Mouse (Mus musculus) myocyte (in vitro differentiated cells): ENCODE measurements around the gene Myom1. TPM values are rescaled to one million over a fixed set of nuclear protein-coding genes. Genes with fewer than 3 reads are reported as not detected.

Experiments
- H3K27me3 ChIP-seq: one replicate; pipeline ENCODE4 v1.6.1; 2011; ENCODE audit not compliant: control insufficient read depth, insufficient read depth, insufficient read length
- H3K36me3 ChIP-seq: one replicate; pipeline ENCODE4 v1.6.1; 2011; ENCODE audit not compliant: control insufficient read depth, insufficient read depth
- H3K4me2 ChIP-seq: one replicate; pipeline ENCODE4 v1.6.1; 2011; ENCODE audit warnings: low read depth, control low read depth
- H3K4me3 ChIP-seq: one replicate; pipeline ENCODE4 v1.5.1; 2011; ENCODE audit warnings: mild to moderate bottlenecking, control low read depth, moderate library complexity
- H3K79me2 ChIP-seq: one replicate; pipeline ENCODE4 v1.6.1; 2011; ENCODE audit not compliant: control insufficient read depth, insufficient read depth
- H3ac ChIP-seq: one replicate; pipeline ENCODE4 v1.6.1; 2011; ENCODE audit not compliant: control insufficient read depth, insufficient read length
- CEBPB ChIP-seq: IDR thresholded peaks from 2 replicates; pipeline ENCODE4 v1.6.1; 2011; ENCODE audit warnings: mild to moderate bottlenecking, moderate library complexity; ENCODE audit not compliant: poor library complexity, insufficient read depth, severe bottlenecking
- E2F4 ChIP-seq: IDR thresholded peaks from one replicate; pipeline ENCODE4 v1.6.1; 2011; ENCODE audit warnings: mild to moderate bottlenecking, control low read depth, moderate library complexity; ENCODE audit not compliant: insufficient read depth
- MAX ChIP-seq: IDR thresholded peaks from one replicate; pipeline ENCODE4 v1.6.1; 2011; ENCODE audit warnings: low read depth, mild to moderate bottlenecking, control low read depth
- MYOD1 ChIP-seq, 3 experiments: IDR thresholded peaks; one replicate each; pipeline ENCODE4 v1.6.1; 2011; ENCODE audit warnings: control low read depth in 2 of 3, low read depth in 2 of 3, mild to moderate bottlenecking in 2 of 3, moderate library complexity in 1 of 3; ENCODE audit not compliant: insufficient read length in 2 of 3, control insufficient read depth in 1 of 3
- MYOG ChIP-seq, 3 experiments: IDR thresholded peaks; one replicate each; pipeline ENCODE4 v1.6.1; 2011; ENCODE audit warnings: control low read depth in 2 of 3, low read depth in 2 of 3, mild to moderate bottlenecking in 2 of 3; ENCODE audit not compliant: insufficient read length in 2 of 3, control insufficient read depth in 1 of 3, insufficient read depth in 1 of 3
- POLR2A ChIP-seq: IDR thresholded peaks from one replicate; pipeline ENCODE4 v1.6.1; 2011; ENCODE audit warnings: low read depth, mild to moderate bottlenecking, control low read depth, moderate library complexity; ENCODE audit not compliant: insufficient read length
- POLR2AphosphoS2 ChIP-seq: IDR thresholded peaks from one replicate; pipeline ENCODE4 v1.6.1; 2011; ENCODE audit warnings: low read depth, control low read depth; ENCODE audit not compliant: insufficient read length
- REST ChIP-seq: IDR thresholded peaks from one replicate; pipeline ENCODE4 v1.6.1; 2011; ENCODE audit warnings: mild to moderate bottlenecking, control low read depth, moderate library complexity; ENCODE audit not compliant: insufficient read depth, insufficient read length
- SRF ChIP-seq: IDR thresholded peaks from one replicate; pipeline ENCODE4 v1.6.1; 2011; ENCODE audit warnings: low read depth; ENCODE audit not compliant: control insufficient read depth, insufficient read length
- TCF12 ChIP-seq: IDR thresholded peaks from one replicate; pipeline ENCODE4 v1.6.1; 2011; ENCODE audit warnings: mild to moderate bottlenecking, control low read depth; ENCODE audit not compliant: poor library complexity, insufficient read depth, severe bottlenecking
- TCF3 ChIP-seq: IDR thresholded peaks from one replicate; pipeline ENCODE4 v1.6.1; 2011; ENCODE audit warnings: low read depth, control low read depth; ENCODE audit not compliant: insufficient read length
- USF1 ChIP-seq: IDR thresholded peaks from one replicate; pipeline ENCODE4 v1.6.1; 2011; ENCODE audit warnings: low read depth, mild to moderate bottlenecking, control low read depth, moderate library complexity
- polyA plus RNA-seq: library from polyadenylated mRNA; unstranded; fragments of >200 nt; fragmentation: generic; extraction: Trizol; gene quantifications from one replicate; pipeline ENCODE4 v1.2.1, GENCODE M21; 2012; ENCODE audit warnings: missing spikeins

Myom1 gene
- polyA plus RNA-seq, 1 experiment: 52.7 TPM

DNA sequence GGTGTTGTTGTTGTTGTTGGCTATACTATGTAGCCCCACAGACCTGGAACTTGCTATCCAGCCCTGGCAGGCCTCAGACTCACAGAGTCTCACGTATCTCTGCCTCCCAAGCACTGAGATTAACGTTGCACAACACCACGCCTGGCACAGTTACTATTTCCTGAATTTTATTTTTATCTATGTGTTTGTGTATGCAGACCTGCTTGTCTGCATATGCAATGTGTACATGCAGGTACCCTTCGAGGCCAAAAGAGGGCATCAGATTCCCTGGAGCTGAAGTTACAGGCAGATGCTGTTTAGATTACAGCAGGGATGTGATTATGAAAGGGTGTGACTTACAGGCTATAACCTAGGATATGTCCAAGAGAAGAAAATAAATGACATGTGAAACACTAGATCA is 84.5 kb downstream of the Myom1 start:
- H3ac ChIP-seq: no peak overlapping the region
- H3K79me2 ChIP-seq: no peaks in the 10 kb centered on the region
- no peak overlapping the region for H3K4me2 ChIP-seq
- no peaks in the 10 kb centered on the region for H3K36me3 ChIP-seq
- no peak overlapping the region for H3K4me3 ChIP-seq
- TF ChIP-seq TCF12 (no peak), POLR2AphosphoS2 (no peak)
- H3K27me3 ChIP-seq: no peaks in the 10 kb centered on the region

DNA sequence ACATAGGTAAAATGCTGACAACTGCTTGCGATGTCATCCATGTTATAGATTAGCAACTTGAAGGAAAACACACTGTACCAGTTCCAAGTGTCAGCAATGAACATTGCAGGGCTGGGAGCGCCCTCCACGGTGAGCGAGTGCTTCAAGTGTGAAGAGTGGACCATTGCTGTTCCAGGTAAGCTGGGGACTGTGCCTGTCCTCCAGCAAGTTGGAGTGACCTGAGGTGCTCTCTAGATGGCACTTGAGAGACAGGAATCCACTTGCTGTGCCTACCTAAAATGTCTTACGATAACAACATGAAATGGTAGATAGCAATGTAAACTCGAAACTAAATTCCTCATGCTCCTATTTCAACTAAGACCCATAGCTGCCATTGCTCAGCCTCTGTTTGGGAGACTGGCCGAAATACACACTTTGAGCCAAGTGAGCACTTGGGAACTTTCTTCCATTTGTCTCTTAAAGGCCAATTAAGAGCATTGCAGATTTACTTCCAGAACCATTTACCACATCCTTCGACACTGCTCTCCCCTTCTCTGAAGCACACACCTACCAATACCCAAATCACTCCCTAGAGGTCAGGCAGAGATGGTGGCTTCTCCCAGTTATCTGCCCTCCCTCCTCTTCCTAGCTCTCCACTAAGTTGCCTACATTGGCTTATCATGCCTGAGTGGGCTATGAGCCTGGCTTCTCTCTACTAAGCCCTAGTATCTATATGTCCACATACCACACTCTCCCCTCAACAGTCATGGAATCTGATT is 85.1 kb downstream of the Myom1 start:
- Histone ChIP-seq H3K79me2 (no peaks in the 10 kb centered on the region), H3K4me2 (no peak overlapping the region), H3K27me3 (no peaks in the 10 kb centered on the region), H3K4me3 (no peak overlapping the region), H3ac (no peak overlapping the region), H3K36me3 (no peaks in the 10 kb centered on the region)
- no peak for TF ChIP-seq TCF12
- TF ChIP-seq MYOG (IDR thresholded peaks at IDR 0.05; ENCODE audit: control insufficient read depth in 1 of 3, insufficient read depth in 1 of 3, insufficient read length in 2 of 3, low read depth in 2 of 3): no peak

DNA sequence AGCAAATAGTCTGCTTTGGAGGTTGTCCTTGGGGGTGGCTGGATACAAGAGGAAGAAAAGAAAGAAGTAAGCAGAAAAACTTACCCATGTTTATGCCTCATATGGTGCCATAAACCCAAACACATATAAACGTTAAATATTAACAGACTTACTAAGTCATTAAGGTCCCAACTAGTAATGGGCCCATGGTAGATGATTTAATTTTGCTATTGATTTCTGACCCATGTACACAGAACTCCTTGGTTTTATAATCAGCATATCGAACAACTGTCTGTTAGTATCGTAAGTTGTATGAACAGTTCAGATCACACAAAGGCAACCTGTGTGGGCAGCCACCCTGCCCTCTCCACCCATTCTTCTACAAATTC is 85.7 kb downstream of the Myom1 start:
- TF ChIP-seq MYOG (IDR thresholded peaks at IDR 0.05; ENCODE audit: control insufficient read depth in 1 of 3, insufficient read depth in 1 of 3, insufficient read length in 2 of 3, low read depth in 2 of 3) (no peak), USF1 (no peak), MAX (no peak), MYOD1 (IDR thresholded peaks at IDR 0.05; ENCODE audit: control insufficient read depth in 1 of 3, insufficient read length in 2 of 3, low read depth in 2 of 3) (no peak), CEBPB (no peak), TCF3 (no peak), REST (no peak), POLR2A (no peak), TCF12 (no peak), POLR2AphosphoS2 (no peak), SRF (no peak), E2F4 (no peak)
- Histone ChIP-seq H3K79me2 (no peaks in the 10 kb centered on the region), H3K27me3 (no peaks in the 10 kb centered on the region), H3K4me2 (no peak overlapping the region), H3ac (no peak overlapping the region), H3K4me3 (no peak overlapping the region), H3K36me3 (no peaks in the 10 kb centered on the region)

- Histone ChIP-seq H3K4me2 (no peak overlapping the region), H3K79me2 (no peaks in the 10 kb centered on the region), H3K4me3 (no peak overlapping the region), H3ac (no peak overlapping the region), H3K36me3 (no peaks in the 10 kb centered on the region), H3K27me3 (no peaks in the 10 kb centered on the region)
- TF ChIP-seq TCF12 (no peak), MYOD1 (IDR thresholded peaks at IDR 0.05; ENCODE audit: control insufficient read depth in 1 of 3, insufficient read length in 2 of 3, low read depth in 2 of 3) (no peak), MAX (no peak), SRF (no peak), REST (no peak), E2F4 (no peak), TCF3 (no peak), CEBPB (no peak), USF1 (no peak), MYOG (IDR thresholded peaks at IDR 0.05; ENCODE audit: control insufficient read depth in 1 of 3, insufficient read depth in 1 of 3, insufficient read length in 2 of 3, low read depth in 2 of 3) (no peak), POLR2AphosphoS2 (no peak), POLR2A (no peak)
Measured at GRCm38 (mm10) chr17:71088991-71089434, 86.6 kb downstream of the Myom1 start.

DNA sequence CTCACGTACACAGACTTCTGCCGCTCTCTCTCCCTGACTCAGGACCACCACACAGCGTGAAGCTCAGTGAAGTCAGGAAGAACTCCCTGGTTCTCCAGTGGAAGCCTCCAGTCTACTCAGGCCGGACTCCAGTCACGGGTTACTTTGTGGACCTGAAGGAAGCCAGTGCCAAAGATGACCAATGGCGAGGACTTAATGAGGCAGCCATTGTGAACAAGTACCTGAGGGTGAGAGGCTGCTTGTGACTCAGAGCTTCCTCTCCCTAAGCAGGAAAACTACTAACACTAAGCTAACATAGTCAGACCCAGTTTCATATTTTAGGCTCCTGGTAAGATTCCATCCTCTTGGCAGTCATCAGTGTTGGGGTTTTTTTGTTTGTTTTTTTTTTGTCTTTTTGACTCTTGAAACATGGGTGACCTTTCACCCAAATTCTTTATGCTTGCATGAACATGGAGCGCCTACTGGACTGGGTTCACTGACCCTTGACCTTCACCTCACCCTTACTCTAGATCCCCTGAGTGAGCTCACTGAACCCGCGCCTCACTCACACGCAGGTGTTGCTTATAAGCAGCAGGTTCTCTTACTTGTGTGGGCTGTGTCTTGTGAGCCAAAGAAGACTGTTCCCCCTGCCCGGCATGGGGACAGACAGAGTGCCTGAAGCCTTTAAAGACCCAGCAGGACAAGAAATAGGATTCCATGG is 87.5 kb downstream of the Myom1 start:
- Histone ChIP-seq H3K36me3 (no peaks in the 10 kb centered on the region), H3ac (no peak overlapping the region), H3K4me3 (no peak overlapping the region), H3K79me2 (no peaks in the 10 kb centered on the region), H3K27me3 (no peaks in the 10 kb centered on the region), H3K4me2 (no peak overlapping the region)
- TF ChIP-seq REST: no peak
